Mouse (Mus musculus): Measurements from ENCODE around the gene Kif3a.

GRCm38 (mm10) chr11:53609231-53609630 lies 42.1 kb downstream of the Kif3a start:
- TF ChIP-seq CTCF (IDR thresholded peaks at IDR 0.05; ENCODE audit: extremely low read depth, insufficient read depth, low read length) (no peak), POLR2A (IDR thresholded peaks at IDR 0.05; ENCODE audit: extremely low read depth, insufficient read depth, low read length) (no peak)
